Mouse (Mus musculus): Measurements from ENCODE around the gene Pdgfc.

DNA sequence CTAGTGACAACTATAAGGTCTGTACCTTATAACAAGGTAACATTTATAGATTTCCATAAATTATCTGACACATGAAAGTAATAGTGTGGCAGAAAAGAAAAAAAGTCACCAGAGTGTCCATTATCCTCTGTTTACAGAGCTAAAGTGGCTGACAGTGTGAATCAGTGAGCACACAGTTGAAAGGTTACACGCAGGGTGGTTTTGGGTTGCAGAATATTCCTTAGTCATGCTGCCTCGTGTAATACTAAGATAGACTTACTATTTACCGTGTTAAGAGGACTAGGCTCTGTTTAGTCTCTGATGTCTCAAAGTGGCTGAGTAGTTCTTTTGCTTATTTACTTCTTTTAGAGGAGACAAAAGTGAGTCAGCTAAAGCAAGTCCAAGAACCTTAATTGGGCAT lies 100.8 kb downstream of the Pdgfc start:
- no peak for TF ChIP-seq CTCF (conservative IDR thresholded peaks at IDR 0.05; ENCODE audit: low read length)
- no peak for TF ChIP-seq NANOG (IDR thresholded peaks at IDR 0.05; ENCODE audit: borderline replicate concordance, low read length)
- no peak for TF ChIP-seq POU5F1 (IDR thresholded peaks at IDR 0.05; ENCODE audit: borderline replicate concordance, low read length)

Data from E14TG2a.4 (cell line).